Comparison of ENCODE assay signal across 9 mouse cellular contexts in the genomic region with DNA sequence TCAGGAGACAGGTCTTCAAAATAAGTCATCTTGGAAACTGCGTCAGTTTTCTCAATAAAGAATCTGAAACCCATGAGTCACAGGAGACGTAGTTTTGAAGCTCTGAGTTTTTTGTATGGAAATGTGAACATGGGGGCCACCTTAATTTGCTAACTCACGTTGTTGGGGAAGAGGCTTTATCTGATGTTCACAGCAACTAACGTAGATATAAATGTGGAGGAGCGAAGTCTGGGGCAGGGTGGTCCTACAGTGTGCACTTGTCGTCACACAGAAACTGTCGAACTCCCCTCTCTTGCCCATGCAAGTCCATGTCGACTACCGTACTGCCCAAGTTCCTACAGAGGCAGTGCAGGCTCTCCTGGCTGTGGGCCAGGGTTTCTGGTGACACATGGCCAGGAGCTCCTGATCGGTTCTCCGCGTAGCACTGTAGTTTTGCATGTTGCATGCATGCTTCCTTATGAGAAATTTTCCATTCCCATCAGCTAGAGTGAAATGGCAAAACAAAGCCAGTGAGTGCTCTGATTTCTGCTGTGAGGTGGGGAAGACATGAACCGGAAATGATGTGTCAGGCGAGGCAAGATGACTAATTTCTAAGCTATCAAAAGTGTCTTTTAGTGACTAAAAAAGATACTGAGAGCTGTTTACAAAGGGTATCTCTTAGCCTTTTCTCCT.
DNase-seq lines count a peak whose midpoint lies in the region; ATAC-seq and TF ChIP-seq lines count a peak whose summit lies in the region.
"Had no signal": no experiment of that assay in that cellular context is flagged by ENCODE, and none has a peak within 500 bp of the region (broad histone marks: within the 10 kb centered on the region; RNA-seq: fewer than 3 reads in every experiment).

No protein-coding gene starts in this region.

- TF ChIP-seq POLR2A in kidney, adult 2 months (IDR thresholded peaks at IDR 0.05; ENCODE audit: low read depth, low read length): no peak

- H3K4me3 ChIP-seq in kidney, adult 2 months (ENCODE audit: insufficient read depth, low read depth, low read length): no peak overlapping the region
- H3K4me3 ChIP-seq: embryonic facial prominence, embryonic 15.5 days had no signal

- ATAC-seq in frontal cortex, adult (ENCODE audit: low TSS enrichment): no peak

- peak overlapping the region; percentile 29 for H3K27ac ChIP-seq in kidney, adult 2 months (ENCODE audit: insufficient read depth, low read depth, low read length)
- H3K27ac ChIP-seq: embryonic facial prominence, embryonic 15.5 days had no signal

- DNase-seq in frontal cortex, postnatal 36 days (ENCODE audit: low spot score in 2 of 2): peak; percentile 27 to 31
- peak; percentile 42 for DNase-seq in A20 (ENCODE audit: low read depth, low spot score)
- DNase-seq in adrenal gland, postnatal 36 days: peak; percentile 84 to 85
- peak; percentile 73 for DNase-seq in kidney, adult 2 months
- DNase-seq in right cerebral cortex, postnatal 4 days: peak; percentile 19
- DNase-seq in yolk sac, embryonic 10.5 days (ENCODE audit: low spot score): no peak
- DNase-seq in thymus, postnatal 10 days (ENCODE audit: low spot score in 2 of 2): no peak

- 57% methylated on average over 14 of the region's 14 CpGs for WGBS in kidney, adult 2 months

- no peaks in the 10 kb centered on the region; the same call in 1 of the 2 replicates for H3K36me3 ChIP-seq in kidney, adult 2 months (ENCODE audit: control insufficient read depth, insufficient read depth, low read length)

- no peaks in the 10 kb centered on the region for H3K27me3 ChIP-seq in kidney, adult 2 months (replicated peaks; ENCODE audit: control insufficient read depth, insufficient read depth, low read length)
- H3K27me3 ChIP-seq: embryonic facial prominence, embryonic 15.5 days had no signal

- H3K4me1 ChIP-seq in kidney, adult 2 months (ENCODE audit: control insufficient read depth, insufficient read depth, low read length): peaks cover 6% of the 10 kb centered on the region; the same call in 1 of the 2 replicates
- H3K4me1 ChIP-seq: embryonic facial prominence, embryonic 15.5 days had no signal

- TF ChIP-seq CTCF in kidney, adult 2 months (conservative IDR thresholded peaks at IDR 0.05; ENCODE audit: insufficient read depth, insufficient read length, low read depth, low read length): no peak

Comparison
In these comparisons a context has a peak if more than half of its experiments do, and no peak if none do; other contexts are left out.
1. DNase-seq: peak in frontal cortex, postnatal 36 days (2 of 2), A20 (single experiment), adrenal gland, postnatal 36 days (2 of 2), kidney, adult 2 months (single experiment) and right cerebral cortex, postnatal 4 days (single experiment); none in yolk sac, embryonic 10.5 days (single experiment) and thymus, postnatal 10 days (0 of 2).